Mouse (Mus musculus) testis, adult 2 months (tissue): ENCODE data around the gene Maats1.

Experiments used
- CTCF ChIP-seq: fragments of 200-500 bp; IDR thresholded peaks from 2 replicates; pipeline ENCODE4 v1.5.1; 2012; ENCODE audit warnings: low read depth, mild to moderate bottlenecking, inconsistent platforms, low read length, moderate library complexity; ENCODE audit not compliant: control insufficient read depth, insufficient read depth, insufficient replicate concordance
- POLR2A ChIP-seq: fragments of 200-500 bp; IDR thresholded peaks from 2 replicates; pipeline ENCODE4 v1.6.1; 2012; ENCODE audit warnings: low read depth, mild to moderate bottlenecking, inconsistent platforms, low read length, moderate library complexity; ENCODE audit not compliant: control insufficient read depth

DNA sequence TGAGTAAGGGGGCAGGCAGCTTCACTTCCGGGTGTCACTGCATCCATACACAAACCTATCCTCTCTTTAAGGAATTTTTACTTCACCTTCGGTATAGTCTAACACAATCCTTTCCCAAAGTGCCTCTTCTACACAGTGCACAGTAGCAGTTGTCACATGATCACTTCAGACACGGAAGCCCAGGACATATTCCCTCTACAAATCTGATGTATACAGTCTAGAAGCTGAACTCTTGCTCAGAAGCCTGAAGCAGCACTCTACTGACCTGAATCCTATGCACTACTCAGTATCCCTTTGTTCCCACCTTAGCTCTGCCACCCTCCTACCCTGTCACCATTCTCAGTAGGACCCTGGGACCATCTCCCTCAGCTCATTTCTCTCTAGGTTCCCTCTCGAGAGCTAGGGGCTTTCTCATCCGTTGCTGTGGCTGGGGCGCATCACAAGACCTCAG is 43.3 kb upstream of the Maats1 start:
- TF ChIP-seq CTCF (no peak), POLR2A (no peak)
